Mouse (Mus musculus) kidney, adult 18-20 months (tissue): ENCODE results near the gene Cers4.

Source experiments
- DNase-seq: peaks from one replicate; pipeline ENCODE4 v3.0.0; 2021

The Cers4 gene

DNA sequence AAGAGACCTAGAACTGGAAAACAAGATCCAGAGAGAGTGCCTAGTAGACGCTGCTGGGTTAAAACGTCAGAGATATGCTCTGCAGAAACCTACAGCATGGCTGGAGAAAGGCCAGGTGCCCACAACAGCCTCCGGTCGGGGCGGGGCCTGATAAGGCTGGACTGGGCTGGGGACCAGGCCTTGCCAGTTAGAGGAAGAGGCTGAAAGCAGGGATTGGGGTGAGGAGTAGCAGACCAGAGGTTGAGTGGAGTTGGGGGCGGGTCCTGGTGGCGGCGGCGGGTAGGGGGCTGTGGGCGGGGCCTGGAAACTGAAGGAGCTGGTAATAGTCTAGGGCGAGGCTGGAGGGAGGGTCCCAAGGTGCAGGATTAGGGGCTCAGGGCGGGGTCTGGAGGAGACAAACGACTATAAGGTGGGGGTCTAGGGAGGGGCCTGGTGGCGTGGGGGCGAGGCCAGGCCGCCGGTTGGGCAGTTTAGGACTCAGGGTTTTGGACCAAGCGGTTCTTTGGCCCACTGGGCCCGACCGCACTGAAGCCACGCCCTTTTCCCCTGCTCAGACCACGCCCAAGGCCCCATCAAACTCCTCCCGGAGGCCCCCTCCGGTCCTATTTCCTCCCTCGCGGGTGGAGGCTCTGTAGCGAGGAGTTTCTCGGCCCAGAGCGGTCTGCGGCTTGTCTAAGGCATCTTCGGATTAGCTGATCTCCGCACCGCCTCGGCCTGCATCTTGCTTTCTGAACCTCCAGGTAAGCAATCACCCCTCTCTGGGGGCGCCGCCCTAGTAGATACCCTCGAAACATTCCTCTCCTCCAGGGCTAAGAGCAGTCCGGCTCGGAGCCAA is at the start of gene Cers4:
Cers4 (plus strand) TSS at position 176 of the 835 bp plus-strand sequence.
- DNase-seq, result peak; percentile 81

- no peak for DNase-seq
Observed at GRCm38 (mm10) chr8:4458165-4458564, 34.7 kb upstream of the Cers4 start.

DNA sequence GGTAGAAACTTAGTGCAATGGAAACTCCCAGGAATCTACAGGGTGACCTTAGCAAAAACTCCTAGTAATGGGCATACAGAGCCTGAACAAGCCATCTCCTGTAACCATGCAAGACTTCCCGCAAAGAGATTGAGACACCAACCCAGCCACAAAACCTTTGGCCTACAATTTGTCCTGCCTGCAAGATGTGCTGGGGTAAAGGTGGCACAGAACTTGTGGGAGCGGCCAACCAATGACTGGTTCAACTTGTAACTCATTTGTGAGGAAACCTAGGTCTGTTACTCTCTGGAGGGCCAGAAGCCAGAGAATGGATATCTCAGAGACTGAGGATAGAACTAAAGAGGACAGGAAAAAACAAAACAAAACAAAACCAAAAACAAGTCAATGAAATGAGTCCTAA is 29.8 kb upstream of the Cers4 start:
- DNase-seq, result no peak

DNA sequence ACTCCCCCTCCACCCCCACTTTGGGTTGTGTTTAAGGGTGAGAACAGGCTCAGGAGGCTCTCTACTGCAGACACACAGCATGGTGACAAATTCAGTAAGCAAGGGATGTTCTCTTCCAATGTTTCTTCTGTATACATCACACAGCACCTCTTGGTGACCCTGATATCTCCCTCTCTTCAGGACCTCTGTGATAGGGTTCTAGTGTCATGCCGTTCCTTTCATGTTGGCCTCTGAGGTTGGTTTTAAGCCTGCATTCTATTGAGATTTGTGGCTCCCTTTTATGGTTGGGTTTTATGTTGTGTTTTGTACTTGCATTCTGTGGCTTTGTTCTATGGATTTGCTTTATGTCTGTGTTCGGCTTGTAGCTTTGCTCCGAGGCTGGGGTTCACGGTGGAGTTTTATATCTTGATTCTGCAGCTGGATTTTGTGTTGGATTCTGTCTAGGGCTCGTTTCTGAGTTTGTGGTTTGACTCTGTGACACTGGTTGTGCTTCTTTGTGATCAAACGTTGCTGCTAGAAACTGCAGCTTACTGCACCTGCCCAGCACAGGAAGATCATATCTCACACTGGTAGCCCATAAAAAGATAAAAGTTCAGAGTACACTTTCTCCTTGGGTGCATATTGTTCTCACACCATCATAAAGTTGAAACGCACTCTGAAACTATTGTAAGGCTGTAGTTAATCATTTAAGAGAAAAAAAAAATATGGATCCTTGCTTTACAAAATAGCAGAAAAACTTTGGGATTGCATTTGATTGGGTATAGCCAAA is 18.2 kb upstream of the Cers4 start:
- DNase-seq, result no peak

GRCm38 (mm10) chr8:4481154-4481553 is 11.7 kb upstream of the Cers4 start:
- no peak for DNase-seq

- no peak for DNase-seq
Observed at GRCm38 (mm10) chr8:4481586-4481985, 11.2 kb upstream of the Cers4 start.

- DNase-seq, result no peak
Observed at GRCm38 (mm10) chr8:4482501-4482900, 10.3 kb upstream of the Cers4 start.

- peak; percentile 55 for DNase-seq
Observed at GRCm38 (mm10) chr8:4483330-4483729, 9.5 kb upstream of the Cers4 start.

DNA sequence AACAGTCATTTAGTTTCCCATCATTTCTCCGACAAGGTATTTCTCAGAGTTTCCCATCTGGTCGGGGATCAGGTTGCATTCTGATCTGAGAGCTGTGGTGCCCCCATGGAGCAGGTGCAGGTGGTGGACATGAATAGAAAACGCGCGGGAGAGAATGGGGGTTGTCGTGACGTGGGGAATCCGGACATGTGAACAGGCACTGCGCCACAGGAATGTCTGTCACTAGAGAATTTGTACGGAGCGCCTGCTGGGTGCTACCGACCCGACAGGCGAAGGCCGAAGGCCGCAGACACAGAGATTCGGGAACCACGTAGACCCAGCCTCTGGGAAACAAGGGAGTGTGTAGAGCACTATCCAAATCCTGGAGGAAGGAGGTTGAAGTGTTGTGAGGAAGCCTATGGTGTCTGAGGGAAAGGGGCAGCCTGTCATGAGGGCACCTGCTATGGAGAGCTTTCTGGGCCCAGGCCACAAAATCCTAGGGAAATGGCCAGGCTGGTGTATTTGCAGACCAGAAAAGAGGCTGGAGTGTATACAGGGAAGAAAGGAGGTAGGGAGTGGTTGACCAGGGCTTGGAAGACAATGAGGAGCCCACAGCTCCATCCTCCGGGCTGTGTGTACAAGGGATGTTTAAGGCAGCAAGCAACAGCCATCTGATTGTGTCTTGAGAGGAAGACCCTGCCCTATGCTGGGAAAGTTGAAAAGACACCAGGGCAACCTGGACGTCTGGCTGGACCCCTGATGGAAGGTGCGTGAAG is 1.0 kb downstream of the Cers4 start:
- no peak for DNase-seq

GRCm38 (mm10) chr8:4495976-4496375 is 3.1 kb downstream of the Cers4 start:
- no peak for DNase-seq

DNA sequence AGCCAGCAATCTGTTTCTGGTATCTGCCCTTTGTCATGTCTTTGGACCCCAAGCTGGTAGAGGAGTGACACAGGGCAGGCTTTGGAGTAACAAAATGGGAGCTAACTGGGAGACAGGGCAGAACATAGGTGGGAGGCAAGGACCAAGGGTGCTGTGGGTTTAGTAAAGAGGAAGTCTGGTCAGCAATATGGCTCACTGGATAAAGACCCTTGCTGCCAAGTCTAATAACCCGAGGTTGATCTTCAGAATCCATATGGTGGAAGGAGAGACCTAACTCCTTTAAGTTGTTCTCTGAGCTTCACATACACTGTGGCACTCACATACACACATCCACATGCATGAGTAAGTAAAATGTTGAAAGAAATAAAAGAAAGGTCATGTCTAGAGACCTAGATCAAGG is 4.8 kb downstream of the Cers4 start:
- no peak for DNase-seq

GRCm38 (mm10) chr8:4505364-4505763 is 12.5 kb downstream of the Cers4 start:
- no peak for DNase-seq

- no peak for DNase-seq
Observed at GRCm38 (mm10) chr8:4507527-4507926, 14.7 kb downstream of the Cers4 start.

DNA sequence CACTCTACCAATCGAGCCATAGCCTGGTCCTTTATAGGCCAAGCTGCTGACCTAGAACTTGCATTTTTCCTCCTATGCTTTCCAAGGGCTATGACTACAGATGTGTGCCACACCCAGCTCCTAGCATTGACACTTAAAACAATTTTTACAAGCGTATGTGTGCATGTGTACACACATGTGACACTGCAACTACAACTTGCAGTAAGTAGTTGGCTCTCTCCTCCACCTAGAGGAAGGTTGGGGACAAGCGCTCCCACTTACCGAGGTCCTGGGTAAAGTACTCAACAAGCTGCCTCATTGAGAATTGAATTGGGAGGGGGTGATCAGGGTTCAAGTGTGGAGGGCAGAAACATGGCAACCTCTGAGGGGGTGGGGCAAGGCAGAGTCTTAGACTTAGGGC is 18.0 kb downstream of the Cers4 start:
- DNase-seq, result no peak

GRCm38 (mm10) chr8:4511429-4512115 is 18.7 kb downstream of the Cers4 start:
- no peak for DNase-seq

DNA sequence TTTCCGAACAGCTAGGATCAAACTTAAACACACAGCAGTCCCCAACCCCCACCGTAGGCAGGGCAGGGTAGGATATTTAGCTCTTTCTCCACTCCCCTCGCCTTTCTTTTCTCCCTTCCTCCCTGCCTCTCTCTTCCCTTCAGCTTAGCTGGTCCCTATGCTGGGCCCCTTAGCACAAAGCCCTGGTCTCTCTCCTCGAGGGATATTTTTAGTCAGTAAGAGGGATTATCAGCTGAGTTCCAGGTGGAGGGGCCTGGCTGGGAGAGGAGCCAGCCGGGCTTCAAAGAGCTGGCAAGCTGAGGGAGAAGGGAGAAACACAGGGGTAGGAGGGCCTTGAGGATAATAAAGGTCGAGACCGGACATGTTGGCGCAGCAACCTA is 19.3 kb downstream of the Cers4 start:
- DNase-seq, result no peak

GRCm38 (mm10) chr8:4516162-4516561 is 23.3 kb downstream of the Cers4 start:
- DNase-seq, result peak; percentile 35

- no peak for DNase-seq
Observed at GRCm38 (mm10) chr8:4521472-4521871, 28.6 kb downstream of the Cers4 start.

GRCm38 (mm10) chr8:4523525-4523924 is 30.7 kb downstream of the Cers4 start:
- DNase-seq, result no peak
